8 mouse cellular contexts compared by ENCODE assay signal in the genomic region with DNA sequence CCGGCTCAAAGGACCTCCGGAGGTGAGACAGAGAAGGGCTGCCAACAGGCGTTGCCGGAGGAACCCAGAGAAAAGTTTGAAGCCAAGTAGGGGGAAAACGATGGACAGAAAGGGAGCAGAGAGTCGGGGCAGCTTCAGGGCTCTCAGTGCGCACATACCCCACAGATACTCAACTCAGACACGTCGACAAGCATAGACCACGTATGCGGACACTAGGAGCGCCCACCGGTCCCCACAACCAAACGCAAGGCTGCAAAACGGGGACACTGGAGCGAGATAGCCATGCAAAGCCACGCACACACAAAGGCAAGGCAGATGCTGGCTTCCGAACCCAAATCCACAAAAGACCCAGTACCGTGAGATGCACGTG. TPM values are rescaled to one million over a fixed set of nuclear protein-coding genes. Genes with fewer than 3 reads are reported as not detected.
DNase-seq lines count a peak whose midpoint lies in the region; ATAC-seq and TF ChIP-seq lines count a peak whose summit lies in the region.

No protein-coding gene starts in this region.

- H3K27me3 ChIP-seq in embryonic facial prominence, embryonic 12.5 days, result no peaks in the 10 kb centered on the region
- H3K27me3 ChIP-seq in intestine, embryonic 15.5 days (replicated peaks), result no peaks in the 10 kb centered on the region
- H3K27me3 ChIP-seq in midbrain, postnatal 0 days (ENCODE audit: insufficient read depth, low read length), result no peaks in the 10 kb centered on the region

- H3K4me3 ChIP-seq in left cerebral cortex, adult 2 months, result peak overlapping the region; percentile 57
- H3K4me3 ChIP-seq in embryonic facial prominence, embryonic 12.5 days, result peak overlapping the region; percentile 71
- H3K4me3 ChIP-seq in intestine, embryonic 15.5 days (replicated peaks), result peak overlapping the region; percentile 81
- H3K4me3 ChIP-seq in midbrain, postnatal 0 days (ENCODE audit: low read depth, low read length), result peak overlapping the region; percentile 90

- no peak for TF ChIP-seq CTCF in left cerebral cortex, adult 2 months (IDR thresholded peaks at IDR 0.05)
- TF ChIP-seq CTCF in midbrain, postnatal 0 days (IDR thresholded peaks at IDR 0.05), result no peak

- H3K4me2 ChIP-seq in embryonic facial prominence, embryonic 12.5 days (replicated peaks), result peak overlapping the region; percentile 88
- peak overlapping the region; percentile 95 for H3K4me2 ChIP-seq in intestine, embryonic 15.5 days (replicated peaks)
- peak overlapping the region; percentile 98 for H3K4me2 ChIP-seq in midbrain, postnatal 0 days (ENCODE audit: low read depth, low read length, poor library complexity, severe bottlenecking)

- under 1% methylated on average over 20 of the region's 20 CpGs for WGBS in embryonic facial prominence, embryonic 12.5 days
- WGBS in intestine, embryonic 15.5 days, result 0% methylated on average over 20 of the region's 20 CpGs
- under 1% methylated on average over 20 of the region's 20 CpGs for WGBS in midbrain, postnatal 0 days

- no peak overlapping the region; the same call in 1 of the 2 replicates for H3K27ac ChIP-seq in left cerebral cortex, adult 2 months
- peak overlapping the region; percentile 85 for H3K27ac ChIP-seq in embryonic facial prominence, embryonic 12.5 days
- H3K27ac ChIP-seq in intestine, embryonic 15.5 days, result peak overlapping the region; percentile 90
- peak overlapping the region; percentile 79 for H3K27ac ChIP-seq in midbrain, postnatal 0 days (ENCODE audit: low read depth, low read length)

- H3K9me3 ChIP-seq in embryonic facial prominence, embryonic 12.5 days, result no peaks in the 10 kb centered on the region
- no peaks in the 10 kb centered on the region for H3K9me3 ChIP-seq in intestine, embryonic 15.5 days
- no peaks in the 10 kb centered on the region for H3K9me3 ChIP-seq in midbrain, postnatal 0 days (ENCODE audit: low read length)

- ATAC-seq in embryonic facial prominence, embryonic 12.5 days (ENCODE audit: insufficient number of reproducible peaks, insufficient read depth, low FRiP score, low TSS enrichment), result peak; percentile 13; the same call in 1 of the 2 replicates
- peak; percentile 18 for ATAC-seq in intestine, embryonic 15.5 days
- peak; percentile 34 for ATAC-seq in midbrain, postnatal 0 days (ENCODE audit: low FRiP score)

- intact Hi-C loops in left cerebral cortex, adult 2 months (cut with DNase I), result no loop called here

- peak overlapping the region; percentile 77 for H3K9ac ChIP-seq in embryonic facial prominence, embryonic 12.5 days
- H3K9ac ChIP-seq in intestine, embryonic 15.5 days, result peak overlapping the region; percentile 78
- H3K9ac ChIP-seq in midbrain, postnatal 0 days (replicated peaks; ENCODE audit: low read length, poor library complexity, severe bottlenecking), result peak overlapping the region; percentile 75

- H3K36me3 ChIP-seq in embryonic facial prominence, embryonic 12.5 days, result peaks cover 3% of the 10 kb centered on the region; the same call in 1 of the 2 replicates
- no peaks in the 10 kb centered on the region for H3K36me3 ChIP-seq in intestine, embryonic 15.5 days
- H3K36me3 ChIP-seq in midbrain, postnatal 0 days (ENCODE audit: insufficient read depth, low read length), result no peaks in the 10 kb centered on the region

- no peak for DNase-seq in left cerebral cortex, adult 2 months (ENCODE audit: extremely low spot score in 1 of 2, low spot score in 2 of 2)
- DNase-seq in left cerebral cortex, adult 11 months (ENCODE audit: low spot score), result no peak
- DNase-seq in midbrain, postnatal 0 days (ENCODE audit: low spot score), result no peak
- DNase-seq in yolk sac, embryonic 10.5 days (ENCODE audit: low spot score), result no peak
- DNase-seq in urinary bladder, postnatal 25 days (ENCODE audit: low spot score), result no peak
- no peak for DNase-seq in urinary bladder, postnatal 10 days (ENCODE audit: low spot score)

- H3K4me1 ChIP-seq in embryonic facial prominence, embryonic 12.5 days, result peaks cover 50% of the 10 kb centered on the region
- peaks cover 28% of the 10 kb centered on the region for H3K4me1 ChIP-seq in intestine, embryonic 15.5 days (replicated peaks)
- peaks cover 21% of the 10 kb centered on the region; the same call in 1 of the 2 replicates for H3K4me1 ChIP-seq in midbrain, postnatal 0 days (ENCODE audit: insufficient read depth, low read length)

RNA-seq across cellular contexts. Expression of gene Tsku, which starts 0.5 kb away (rescaled TPM):
- 1 to 10 TPM; 2.9 to 3.4 TPM for total RNA-seq in left cerebral cortex, adult 2 months (2021)
- 15.9 and 16.3 TPM in 2 replicates for polyA plus RNA-seq in embryonic facial prominence, embryonic 12.5 days (2016; fragmentation: Nextera tagmentation; extraction: Ambion mirVana)
- polyA plus RNA-seq in intestine, embryonic 15.5 days (2015; fragmentation: Nextera tagmentation; extraction: Ambion mirVana), result 8.2 and 8.8 TPM in 2 replicates
- 30.7 and 32.1 TPM in 2 replicates for total RNA-seq in midbrain, postnatal 0 days (2014; rRNA removed)
- polyA plus RNA-seq in midbrain, postnatal 0 days (2015; fragmentation: Nextera tagmentation; extraction: Ambion mirVana), result 6.1 and 7.0 TPM in 2 replicates

RNA-seq across cellular contexts. Expression of gene Acer3, which starts 39.6 kb away (rescaled TPM):
- total RNA-seq in left cerebral cortex, adult 2 months (2021), result 10 to 100 TPM; 22.2 to 25.4 TPM
- 23.0 and 24.1 TPM in 2 replicates for polyA plus RNA-seq in embryonic facial prominence, embryonic 12.5 days (2016; fragmentation: Nextera tagmentation; extraction: Ambion mirVana)
- polyA plus RNA-seq in intestine, embryonic 15.5 days (2015; fragmentation: Nextera tagmentation; extraction: Ambion mirVana), result 20.0 and 20.5 TPM in 2 replicates
- 12.0 and 15.5 TPM in 2 replicates for total RNA-seq in midbrain, postnatal 0 days (2014; rRNA removed)
- polyA plus RNA-seq in midbrain, postnatal 0 days (2015; fragmentation: Nextera tagmentation; extraction: Ambion mirVana), result 19.4 and 19.8 TPM in 2 replicates
